In the genomic region with DNA sequence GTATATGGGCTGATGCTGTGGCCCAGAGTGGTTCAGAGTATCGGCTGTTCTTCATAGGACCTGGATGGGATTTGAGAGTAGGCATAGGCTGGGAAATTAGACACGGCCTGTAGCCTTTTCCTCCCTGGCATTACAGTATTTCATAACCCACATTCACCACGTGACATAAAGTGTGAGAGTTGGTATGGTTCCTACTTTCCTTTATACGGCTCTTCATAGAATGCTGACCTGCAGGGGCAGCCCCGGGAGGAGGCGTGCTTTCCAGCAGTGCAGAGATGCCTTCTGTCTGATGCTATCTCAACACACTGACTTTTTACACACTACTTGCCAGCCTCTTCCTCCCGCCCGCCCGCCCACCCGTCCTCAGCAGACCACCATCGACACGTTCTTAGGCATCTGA, we compare ENCODE assay signal across 13 mouse cellular contexts.
"Had no signal": no experiment of that assay in that cellular context is flagged by ENCODE, and none has a peak within 500 bp of the region (broad histone marks: within the 10 kb centered on the region; RNA-seq: fewer than 3 reads in every experiment).

No protein-coding gene starts in this region.

- H3K4me2 ChIP-seq: liver, embryonic 12.5 days; lung, embryonic 15.5 days; midbrain, embryonic 13.5 days; neural tube, embryonic 12.5 days had no signal

- H3K36me3 ChIP-seq: liver, embryonic 12.5 days; lung, embryonic 15.5 days; neural tube, embryonic 12.5 days had no signal

- H3K4me3 ChIP-seq: left cerebral cortex, adult 2 months; limb, embryonic 10.5 days; liver, embryonic 12.5 days; lung, embryonic 15.5 days; midbrain, embryonic 13.5 days; myocyte; neural tube, embryonic 12.5 days had no signal

- H3K4me1 ChIP-seq: limb, embryonic 10.5 days; lung, embryonic 15.5 days; midbrain, embryonic 13.5 days; neural tube, embryonic 12.5 days had no signal

- H3K9ac ChIP-seq: liver, embryonic 12.5 days; lung, embryonic 15.5 days; midbrain, embryonic 13.5 days; neural tube, embryonic 12.5 days had no signal

- H3K27me3 ChIP-seq: liver, embryonic 12.5 days; lung, embryonic 15.5 days; midbrain, embryonic 13.5 days; neural tube, embryonic 12.5 days had no signal

- ATAC-seq: liver, embryonic 12.5 days; midbrain, embryonic 13.5 days had no signal

- DNase-seq: kidney, adult 8-10 months; kidney, postnatal 25 days; spleen, adult 18-20 months; thymus, adult 18-20 months; thymus, postnatal 14 days had no signal

- H3K27ac ChIP-seq: left cerebral cortex, adult 2 months; limb, embryonic 10.5 days; liver, embryonic 12.5 days; lung, embryonic 15.5 days; macrophage; midbrain, embryonic 13.5 days; neural tube, embryonic 12.5 days had no signal

- H3K9me3 ChIP-seq: limb, embryonic 10.5 days; liver, embryonic 12.5 days; lung, embryonic 15.5 days; midbrain, embryonic 13.5 days; neural tube, embryonic 12.5 days had no signal
